Mouse (Mus musculus) brain, embryonic 14.5 days (tissue): ENCODE data around the gene Wrnip1. TPM values are rescaled to one million over a fixed set of nuclear protein-coding genes. Genes with fewer than 3 reads are reported as not detected.

ENCODE experiments used
- DNase-seq: peaks from one replicate; pipeline ENCODE4 v3.0.0-alpha.2; 2011; ENCODE audit warnings: low read depth
- CTCF ChIP-seq: fragments of 200-500 bp; IDR thresholded peaks from 2 replicates; pipeline ENCODE4 v1.5.1; 2012; ENCODE audit warnings: inconsistent platforms, mild to moderate bottlenecking, moderate library complexity, borderline replicate concordance; ENCODE audit not compliant: insufficient read depth, insufficient read length; ENCODE audit errors: extremely low read depth
- POLR2A ChIP-seq: fragments of 200-500 bp; IDR thresholded peaks from 2 replicates; pipeline ENCODE4 v1.6.1; 2012; ENCODE audit warnings: mild to moderate bottlenecking, inconsistent platforms, borderline replicate concordance; ENCODE audit not compliant: poor library complexity, insufficient read depth, insufficient read length, severe bottlenecking; ENCODE audit errors: extremely low read depth
- polyA plus RNA-seq: library from polyadenylated mRNA; depleted of rRNA; stranded (reverse); fragments of >200 nt; gene quantifications from 2 replicates; pipeline ENCODE4 v1.2.3, GENCODE M21; 2012

Wrnip1 gene
- polyA plus RNA-seq, 1 experiment = 59.3 TPM

DNA sequence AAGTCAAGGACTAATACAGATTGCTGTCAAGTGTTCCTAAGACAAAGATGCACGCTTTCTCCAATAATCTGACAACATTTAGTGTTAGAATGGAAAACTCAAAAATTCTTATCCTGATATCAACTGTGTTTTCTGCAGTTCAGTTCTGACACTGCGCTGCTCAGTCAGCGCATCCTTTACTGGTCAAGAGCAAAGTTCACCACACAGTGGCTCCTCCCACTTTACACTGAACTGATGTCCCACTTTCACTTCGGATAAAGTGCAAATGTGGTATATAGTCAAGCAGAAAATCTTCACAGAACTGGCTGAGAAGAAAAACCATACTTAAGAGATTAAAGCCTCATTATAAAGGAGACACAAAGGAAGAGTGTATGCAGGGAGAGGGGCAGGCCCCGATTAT lies 6.7 kb upstream of the Wrnip1 start:
- DNase-seq = no peak

DNA sequence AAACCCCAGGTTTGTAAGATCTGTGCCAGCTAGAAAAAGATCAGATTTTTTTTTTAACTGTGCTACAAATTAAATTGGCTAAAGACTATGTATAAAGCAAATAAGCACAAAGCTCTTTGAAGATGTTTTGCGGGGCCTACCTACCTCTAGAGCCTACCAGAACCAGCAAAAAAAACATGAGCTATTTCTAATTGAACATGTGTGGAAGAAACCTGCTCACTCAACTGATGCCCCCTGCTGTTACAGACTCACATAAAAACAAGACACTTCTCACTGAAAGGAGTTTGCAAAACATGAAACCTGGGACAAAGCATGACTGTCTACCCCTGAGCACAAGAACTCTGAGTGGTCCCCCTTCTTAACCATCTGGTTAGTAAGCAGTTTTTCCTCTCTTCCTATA lies 4.8 kb upstream of the Wrnip1 start:
- TF ChIP-seq CTCF = no peak
- TF ChIP-seq POLR2A = no peak
- DNase-seq = peak; percentile 21

More for the DNA sequence above, 6.7 kb upstream of the Wrnip1 start:
- TF ChIP-seq CTCF = no peak
- no peak for TF ChIP-seq POLR2A

DNA sequence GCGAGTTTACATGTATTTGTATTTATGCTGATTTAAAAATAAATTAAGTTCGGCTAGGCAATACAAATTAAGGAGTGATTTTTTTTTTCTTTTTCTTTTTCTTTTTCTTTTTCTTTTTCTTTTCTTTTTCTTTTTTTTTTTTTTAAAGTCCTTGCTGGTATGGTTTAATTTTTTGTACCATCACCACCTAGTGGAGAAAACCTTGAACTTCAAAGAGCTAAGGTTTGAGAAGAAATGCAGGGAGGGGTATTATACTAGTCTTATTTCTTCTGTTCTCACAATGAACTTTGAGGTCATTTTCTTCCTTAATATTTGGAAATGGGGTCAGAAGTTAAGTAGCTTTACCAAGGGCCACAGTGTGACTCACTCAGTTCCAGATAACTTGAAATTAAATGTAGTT lies 2.7 kb upstream of the Wrnip1 start:
- DNase-seq = peak; percentile 31
- TF ChIP-seq CTCF (no peak), POLR2A (no peak)

DNA sequence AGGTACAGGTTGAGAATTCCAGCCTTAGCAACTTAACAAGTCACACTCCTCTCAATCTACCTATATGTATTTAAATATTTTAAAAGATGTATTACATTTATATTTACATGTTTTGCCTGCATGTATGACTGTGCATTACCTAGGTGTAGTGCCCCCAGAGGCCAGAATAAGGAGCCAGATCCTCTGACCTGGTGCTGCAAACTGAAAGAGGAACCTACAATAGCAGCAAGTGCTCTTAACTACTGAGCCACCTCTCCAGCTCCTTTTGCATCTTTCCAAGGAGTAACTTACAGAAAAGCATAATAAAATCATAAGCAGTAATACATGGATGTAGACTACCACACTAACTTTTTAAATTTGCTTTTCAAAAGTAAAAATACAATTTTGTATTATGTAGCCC lies 979 bp upstream of the Wrnip1 start:
- peak; percentile 9 for DNase-seq
- TF ChIP-seq POLR2A (no peak), CTCF (no peak)

DNA sequence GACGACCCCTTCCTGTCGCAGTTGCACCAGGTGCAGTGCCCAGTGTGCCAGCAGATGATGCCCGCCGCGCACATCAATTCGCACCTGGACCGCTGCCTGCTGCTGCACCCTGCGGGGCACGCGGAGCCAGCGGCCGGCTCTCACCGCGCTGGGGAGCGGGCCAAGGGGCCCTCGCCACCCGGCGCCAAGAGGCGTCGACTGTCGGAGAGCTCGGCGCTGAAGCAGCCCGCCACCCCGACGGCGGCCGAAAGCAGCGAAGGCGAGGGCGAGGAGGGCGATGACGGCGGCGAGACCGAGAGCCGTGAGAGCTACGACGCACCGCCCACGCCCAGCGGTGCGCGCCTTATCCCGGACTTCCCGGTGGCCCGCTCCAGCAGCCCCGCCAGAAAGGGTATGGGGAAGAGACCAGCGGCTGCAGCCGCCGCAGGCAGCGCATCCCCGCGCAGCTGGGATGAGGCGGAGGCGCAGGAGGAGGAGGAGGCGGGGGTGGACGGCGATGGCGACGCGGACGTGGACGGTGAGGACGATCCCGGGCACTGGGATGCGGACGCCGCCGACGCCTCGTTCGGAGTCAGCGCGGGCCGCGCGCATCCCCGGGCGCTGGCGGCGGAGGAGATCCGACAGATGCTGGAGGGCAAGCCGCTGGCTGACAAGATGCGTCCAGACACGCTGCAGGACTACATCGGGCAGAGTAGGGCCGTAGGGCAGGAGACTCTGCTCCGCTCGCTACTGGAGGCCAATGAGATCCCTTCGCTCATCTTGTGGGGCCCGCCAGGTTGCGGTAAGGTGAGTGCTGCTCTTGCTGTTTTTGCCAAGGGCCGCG lies 632 bp downstream of the Wrnip1 start, which contains the start of gene D930007J09Rik:
D930007J09Rik (minus strand) TSS at position 591 of the 823 bp plus-strand sequence.
- no peak for TF ChIP-seq POLR2A
- peak; percentile 67 for DNase-seq

DNA sequence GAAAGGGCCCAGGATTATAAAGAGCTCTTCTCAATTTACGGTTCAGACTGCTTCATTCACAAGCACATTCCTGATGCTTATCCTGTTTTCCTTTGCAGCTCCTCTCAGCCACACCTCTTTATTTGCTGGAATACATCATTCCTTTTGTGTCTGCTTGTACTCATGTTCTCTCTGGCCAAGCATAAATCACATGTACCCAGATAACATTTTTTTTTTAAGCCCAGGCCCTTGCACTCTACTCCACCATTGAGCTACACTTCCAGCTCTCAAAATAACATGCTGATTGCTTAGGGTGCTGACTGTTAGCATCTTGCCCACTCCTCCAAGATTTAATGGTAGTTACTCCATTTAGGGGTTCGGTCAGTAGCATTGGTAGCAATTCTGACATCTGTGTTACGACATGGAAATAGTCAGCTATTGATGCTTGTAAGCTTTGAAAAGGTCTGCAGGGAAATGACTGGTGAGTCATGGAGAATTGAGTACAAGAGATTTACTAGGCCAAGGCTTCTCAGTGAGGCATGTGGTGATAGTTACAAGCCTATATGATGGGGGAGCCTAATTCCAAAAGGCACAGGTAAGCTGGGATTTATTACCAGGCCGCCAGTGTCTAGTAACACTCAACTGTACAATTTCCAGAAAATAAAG lies 2.0 kb downstream of the Wrnip1 start:
- DNase-seq = peak; percentile 3
- TF ChIP-seq POLR2A (no peak), CTCF (no peak)

DNA sequence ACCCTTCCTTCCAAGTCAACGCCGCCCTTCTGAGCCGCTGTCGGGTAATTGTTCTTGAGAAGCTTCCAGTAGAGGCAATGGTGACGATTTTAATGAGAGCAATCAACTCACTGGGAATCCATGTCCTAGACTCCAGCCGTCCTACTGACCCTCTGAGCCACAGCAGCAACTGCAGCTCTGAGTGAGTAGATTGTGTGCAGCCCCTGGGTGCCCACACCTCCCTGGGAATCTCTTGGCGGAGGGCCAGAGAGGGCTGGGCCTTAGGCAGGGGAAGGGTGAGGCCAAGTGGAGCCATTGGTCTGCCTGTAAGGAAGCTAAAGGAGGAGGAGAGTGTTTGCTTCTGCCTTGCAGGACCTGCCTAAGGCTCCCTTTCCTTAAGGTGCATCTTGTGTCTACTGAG lies 5.0 kb downstream of the Wrnip1 start:
- TF ChIP-seq CTCF (no peak), POLR2A (no peak)
- peak; percentile 7 for DNase-seq

DNA sequence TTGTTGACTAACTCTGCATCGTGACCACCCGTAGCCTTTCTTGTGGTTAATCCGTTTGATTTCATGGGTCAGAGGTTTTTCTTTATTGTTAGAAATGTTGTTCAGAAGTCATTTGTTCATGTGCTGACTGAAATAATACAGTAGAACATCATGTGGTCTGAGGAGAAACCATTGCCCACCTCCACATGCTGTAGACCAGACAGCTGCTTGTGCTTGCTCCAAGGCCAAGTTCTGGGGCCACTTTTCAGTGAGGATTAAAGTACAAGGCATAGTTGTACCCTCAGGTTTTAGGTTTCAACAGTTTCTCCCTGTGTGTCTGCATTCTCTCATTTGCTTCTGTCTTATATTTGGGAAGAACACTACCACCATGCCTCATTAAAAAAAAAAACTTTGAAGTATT lies 5.8 kb downstream of the Wrnip1 start:
- DNase-seq = no peak
- TF ChIP-seq POLR2A = no peak
- TF ChIP-seq CTCF = no peak

DNA sequence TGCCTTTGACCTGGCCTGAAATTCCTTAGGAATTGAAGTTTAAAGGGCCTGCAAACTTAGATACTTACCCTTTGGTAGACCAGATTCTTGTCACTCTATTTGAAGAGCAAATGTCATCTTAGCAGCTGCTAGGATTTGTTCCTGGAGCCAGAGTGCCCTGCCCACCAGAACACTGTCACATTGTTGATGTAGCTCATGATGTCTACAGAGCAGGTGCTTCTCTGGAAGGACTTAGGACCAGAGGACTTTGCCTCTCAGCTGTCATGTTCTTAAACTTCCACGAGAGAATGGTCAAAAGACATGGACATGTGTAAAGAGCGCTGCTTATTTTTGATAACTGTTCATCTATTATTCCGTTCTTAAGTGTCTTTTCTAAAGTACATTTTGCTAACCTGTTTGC lies 17.4 kb downstream of the Wrnip1 start:
- TF ChIP-seq CTCF (no peak), POLR2A (no peak)
- no peak for DNase-seq

DNA sequence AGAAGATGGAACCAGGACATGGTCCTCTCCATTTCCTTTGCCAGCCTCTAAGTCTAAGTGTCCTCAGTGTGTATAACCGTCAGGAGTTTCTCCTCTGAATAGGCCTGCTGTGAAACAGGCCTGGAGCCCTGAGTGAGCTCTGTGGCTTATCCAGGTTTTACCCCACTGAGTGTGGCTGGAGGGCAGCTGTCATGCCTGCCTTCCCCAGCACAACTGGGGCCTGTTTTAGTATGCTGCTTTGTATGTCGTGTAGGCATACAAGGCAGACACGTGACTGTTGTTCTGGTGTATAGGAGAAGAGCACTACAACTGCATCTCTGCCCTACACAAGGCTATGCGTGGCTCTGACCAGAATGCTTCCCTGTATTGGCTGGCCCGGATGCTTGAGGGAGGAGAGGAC lies 18.1 kb downstream of the Wrnip1 start:
- TF ChIP-seq POLR2A = no peak
- no peak for TF ChIP-seq CTCF
- DNase-seq = no peak

DNA sequence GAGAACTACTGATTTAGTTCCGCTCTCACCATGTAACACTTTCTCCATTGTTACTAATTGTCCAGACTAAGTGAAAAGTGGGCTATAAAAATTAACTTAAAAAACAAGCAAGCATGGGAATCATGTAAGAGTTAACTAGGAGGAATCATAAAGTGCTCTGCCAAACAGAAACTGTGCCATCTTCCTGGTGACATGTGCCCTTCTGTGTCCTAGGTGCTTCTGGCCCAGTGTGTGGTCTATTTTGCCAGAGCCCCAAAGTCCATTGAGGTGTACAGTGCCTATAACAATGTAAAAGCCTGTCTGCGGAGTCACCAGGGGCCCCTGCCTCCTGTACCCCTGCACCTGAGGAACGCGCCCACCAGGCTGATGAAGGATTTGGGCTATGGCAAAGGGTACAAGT lies 19.8 kb downstream of the Wrnip1 start:
- DNase-seq = no peak
- TF ChIP-seq POLR2A = no peak
- TF ChIP-seq CTCF = no peak

DNA sequence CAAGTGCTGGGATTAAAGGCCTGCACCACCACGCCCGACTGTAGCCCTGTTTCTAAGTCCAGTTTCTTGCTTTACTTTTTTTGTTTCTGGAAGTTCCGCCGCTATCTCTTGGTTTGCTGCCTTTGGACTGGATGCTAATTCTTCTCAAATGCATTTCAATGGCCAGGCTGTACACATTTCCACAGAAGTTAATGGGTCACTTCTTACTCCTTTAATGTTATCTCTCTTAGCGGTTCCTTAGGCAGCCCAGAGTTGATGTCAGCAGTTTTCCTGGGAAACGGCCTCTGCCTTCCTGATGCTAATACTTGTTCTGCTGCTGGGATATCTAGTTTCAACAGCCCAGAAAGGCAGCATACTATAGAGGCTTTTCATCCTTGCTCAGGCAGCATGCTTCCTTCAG lies 21.3 kb downstream of the Wrnip1 start:
- no peak for DNase-seq
- TF ChIP-seq CTCF (no peak), POLR2A (no peak)

DNA sequence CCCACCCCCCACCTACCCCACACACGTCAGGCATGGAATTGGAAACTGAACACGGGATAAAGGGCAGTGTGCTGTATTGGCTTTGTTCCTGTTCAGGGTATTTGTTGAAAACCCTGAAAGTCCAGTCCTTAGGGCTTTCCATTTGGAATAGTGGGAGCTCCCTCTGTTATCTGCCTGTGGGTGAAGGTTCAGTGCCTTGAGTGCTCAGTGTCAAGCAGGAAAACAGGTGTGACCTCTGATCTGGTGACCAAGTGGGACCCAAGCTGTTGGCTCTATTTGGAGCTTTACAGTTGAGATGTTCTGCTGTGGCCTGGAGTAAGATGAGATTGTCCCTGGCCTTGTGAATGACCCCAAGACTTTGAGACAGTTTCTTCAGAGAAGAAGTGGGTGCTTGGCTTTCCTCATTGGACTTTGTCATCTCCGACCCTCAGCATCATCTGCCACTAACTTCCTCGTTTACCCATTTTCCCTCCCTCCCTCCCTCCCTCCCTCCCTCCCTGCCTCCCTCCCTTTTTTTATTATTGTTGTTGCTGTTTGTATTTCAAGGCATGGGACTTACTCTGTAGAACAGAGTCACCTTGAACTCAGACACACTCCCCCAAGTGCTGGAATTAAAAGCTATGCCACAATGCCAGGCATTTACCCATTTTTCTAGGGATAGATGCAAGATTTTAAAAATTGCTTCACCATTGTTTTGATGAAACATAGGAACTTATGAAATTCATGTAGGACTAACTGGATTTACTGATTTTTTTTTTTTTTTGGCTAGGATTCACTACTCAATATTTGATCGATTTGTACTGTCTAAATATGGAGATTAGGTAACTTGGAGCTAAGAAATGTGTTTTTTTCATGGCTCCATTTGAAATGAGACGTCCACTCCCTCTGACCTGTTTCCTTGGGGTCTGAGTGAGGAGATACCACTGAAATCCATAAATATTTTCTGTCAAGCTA lies 22.8 kb downstream of the Wrnip1 start:
- no peak for DNase-seq
- TF ChIP-seq CTCF (no peak), POLR2A (no peak)
